Mouse (Mus musculus) adrenal gland (tissue): ENCODE results near the gene Mael.

Experiments used
- intact Hi-C: fragments of 180-260 bp; cut with DNase I; formaldehyde crosslinking; loops from one replicate; pipeline ENCODE4 v1.15.1; 2025

Mael gene

DNA sequence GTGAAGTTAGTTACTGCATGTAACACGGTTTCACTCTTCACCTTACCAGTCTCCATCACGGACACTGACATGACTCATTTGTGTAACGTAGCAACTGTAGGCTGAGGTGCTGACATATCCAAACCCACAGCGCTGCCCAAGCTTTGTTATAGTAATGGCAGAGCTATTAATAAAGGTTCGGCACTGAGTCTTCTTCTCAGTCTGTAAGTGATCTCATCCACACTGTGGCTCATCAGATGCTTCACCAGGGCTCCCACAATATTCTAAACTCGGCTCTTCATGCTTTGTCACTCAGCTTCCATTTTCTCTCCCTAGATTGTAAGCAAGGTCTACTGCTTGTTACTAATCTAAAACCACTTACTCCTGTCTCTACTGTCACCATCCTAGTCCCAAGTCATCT lies 29.2 kb downstream of the Mael start:
- intact Hi-C loops = no loop called here

DNA sequence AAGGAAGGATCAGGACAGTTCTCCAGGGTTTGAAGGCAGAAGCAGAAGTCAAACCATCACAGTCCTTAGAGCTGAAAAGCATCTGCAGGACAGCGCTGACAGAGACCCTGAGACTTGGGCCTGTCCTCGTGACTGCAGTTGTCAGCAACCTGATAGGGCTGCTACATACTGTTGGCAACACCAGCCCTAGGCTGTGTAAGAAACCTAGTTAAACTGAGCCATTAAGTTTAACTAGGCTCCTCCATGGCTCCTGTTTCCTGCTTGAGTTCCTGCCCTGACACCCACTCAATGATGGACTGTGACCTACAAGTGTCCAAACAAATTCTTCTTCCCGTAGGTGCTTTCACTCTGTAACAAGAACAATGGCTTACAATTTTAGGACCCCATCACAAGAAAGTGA lies 33.4 kb downstream of the Mael start:
- intact Hi-C loops = no loop called here

DNA sequence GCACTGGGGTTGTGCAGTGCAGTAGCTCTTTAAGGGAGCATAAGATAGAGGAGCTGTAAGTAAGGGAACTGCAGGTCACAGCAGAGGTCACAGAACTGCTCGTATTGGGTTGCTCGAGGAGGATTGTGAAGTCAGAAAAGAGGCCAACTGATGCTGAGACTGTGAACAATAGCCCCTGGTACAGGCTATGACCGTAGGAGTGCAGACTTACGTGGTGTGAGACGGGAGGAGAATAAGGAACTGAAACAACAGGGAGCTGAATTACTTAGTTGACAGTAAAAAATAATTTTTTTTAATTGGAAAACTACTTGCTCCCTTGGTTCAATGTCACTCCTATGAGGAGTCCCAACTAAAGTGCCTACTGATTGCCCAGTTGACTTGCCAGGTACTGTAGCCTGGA lies 34.4 kb downstream of the Mael start:
- intact Hi-C loops = no loop called here

DNA sequence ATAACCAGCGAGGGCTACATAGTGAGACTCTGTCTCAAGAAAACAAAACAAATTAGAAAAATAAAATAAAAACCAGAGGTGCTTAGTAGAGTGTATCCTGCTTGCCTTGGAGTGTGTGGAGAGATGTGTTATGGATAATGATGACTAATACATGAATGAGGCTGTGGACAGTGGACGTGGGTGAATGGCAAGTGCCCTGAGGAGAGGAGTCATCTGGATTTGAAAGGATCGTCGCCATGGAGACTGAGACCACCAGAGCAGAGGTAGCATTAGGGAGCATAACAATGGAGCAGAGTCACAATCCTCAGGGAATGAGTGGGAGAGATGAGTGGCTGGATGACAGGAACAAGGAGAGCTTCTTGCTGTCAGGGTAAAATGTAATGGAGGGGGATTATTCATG lies 48.7 kb downstream of the Mael start:
- intact Hi-C loops = no loop called here

DNA sequence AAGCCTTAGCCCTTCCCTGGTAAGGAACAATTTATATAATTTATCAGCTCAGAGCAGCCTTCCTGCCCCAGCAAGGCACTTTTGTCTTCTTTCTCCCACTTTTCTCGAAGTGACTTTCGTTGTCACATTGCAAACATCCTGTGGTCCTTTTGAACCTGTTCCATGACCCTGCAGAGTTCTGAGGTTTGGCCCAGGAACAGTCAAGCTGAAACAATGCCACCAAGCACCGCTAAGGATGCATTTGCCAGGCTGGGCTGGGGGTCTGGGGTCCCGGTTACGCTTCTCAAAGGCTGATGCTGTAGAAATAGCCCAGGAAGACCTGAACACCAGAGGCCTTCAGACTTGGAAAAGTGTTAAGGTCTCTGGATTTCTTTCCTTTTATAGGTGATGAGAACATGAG lies 53.2 kb downstream of the Mael start:
- intact Hi-C loops = no loop called here

DNA sequence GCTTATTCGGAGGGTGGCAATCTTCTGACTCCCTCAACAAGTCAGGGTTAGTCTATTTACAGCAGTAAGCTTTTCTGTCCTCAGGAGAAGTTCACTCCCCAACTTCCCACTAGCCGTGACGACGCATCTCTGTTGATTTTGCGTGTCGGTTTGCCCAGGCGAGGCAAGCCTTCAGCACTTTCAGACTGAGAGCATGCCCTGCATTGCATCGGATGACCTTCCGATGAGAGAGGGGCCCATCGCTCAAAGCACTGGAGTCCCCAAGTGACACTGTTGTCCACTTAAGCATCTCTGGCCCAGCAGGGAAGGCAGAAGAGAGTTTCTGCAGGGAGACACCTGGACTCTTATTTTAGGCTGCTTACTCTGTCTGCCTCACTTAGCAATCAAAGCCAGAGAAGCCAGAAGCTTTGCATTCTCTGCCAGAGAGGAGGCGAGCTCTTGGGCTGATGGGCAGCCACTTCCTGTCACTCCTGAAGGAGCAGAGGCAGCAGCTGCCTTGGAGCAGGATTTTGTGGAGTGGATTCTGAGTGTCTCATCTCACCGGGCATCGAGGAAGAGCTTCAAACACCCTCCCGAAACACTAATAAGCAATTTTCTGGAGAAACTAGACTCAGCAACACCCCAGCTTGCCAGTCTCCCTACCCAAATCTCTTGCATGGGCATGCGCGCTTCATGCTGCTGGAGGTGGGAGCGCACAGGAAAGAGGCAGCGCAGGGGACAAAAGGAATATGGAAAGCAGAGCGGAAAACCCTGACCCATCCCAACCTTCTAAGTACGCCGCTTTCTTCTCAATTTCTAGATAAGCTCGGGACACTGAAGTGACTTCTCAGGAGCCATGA lies 53.9 kb downstream of the Mael start:
- intact Hi-C loops = no loop called here

DNA sequence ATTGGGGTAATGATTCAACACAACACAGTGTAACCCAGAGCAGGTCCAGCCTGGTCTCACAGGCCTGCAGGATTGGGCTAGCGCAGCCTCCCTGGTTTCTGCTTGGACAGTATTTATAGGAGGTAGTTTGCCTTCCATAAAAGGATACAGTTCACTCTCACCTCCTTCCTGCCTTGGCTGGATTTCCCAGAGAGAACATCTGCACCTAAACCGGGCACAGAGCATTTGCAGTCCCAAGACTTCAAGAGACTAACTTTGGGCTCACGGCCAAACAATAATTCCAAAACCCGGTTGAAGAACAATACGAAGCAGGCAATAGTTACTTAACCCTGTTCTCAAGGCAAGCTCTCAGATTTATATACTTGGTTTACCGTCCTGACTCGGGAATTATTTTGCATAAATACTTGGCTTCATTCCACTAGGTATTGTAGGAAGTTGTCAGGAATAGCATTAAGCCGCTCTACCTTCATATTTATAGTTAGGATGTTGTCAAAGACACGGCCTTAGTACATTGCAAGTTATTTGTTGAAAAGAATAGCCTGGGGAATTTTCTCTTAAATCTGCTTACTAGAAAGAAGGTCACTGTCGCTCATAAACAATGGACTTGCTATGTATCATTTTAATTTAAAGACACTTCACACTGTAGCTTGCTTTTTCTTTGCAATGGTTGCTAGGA lies 55.5 kb downstream of the Mael start:
- intact Hi-C loops = no loop called here

DNA sequence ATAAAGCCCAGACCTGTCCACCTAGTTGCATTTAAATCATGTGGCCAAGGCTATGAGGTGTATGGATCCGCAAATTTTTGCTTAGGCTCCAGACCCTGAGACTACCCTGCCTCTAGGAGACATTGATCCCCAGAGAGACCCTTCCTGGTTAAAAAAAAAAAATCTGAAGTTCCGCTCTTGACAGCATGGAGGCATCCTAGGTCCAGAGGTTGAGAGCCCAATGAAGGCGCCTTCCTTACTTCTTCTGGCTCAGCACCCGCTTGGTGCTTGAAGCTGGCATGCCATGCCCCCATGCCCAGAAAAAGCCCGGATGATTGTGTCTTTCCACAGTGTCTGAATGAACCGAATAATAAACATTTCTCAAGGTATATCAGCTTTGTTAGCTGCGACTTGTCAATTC lies 57.0 kb downstream of the Mael start:
- intact Hi-C loops = no loop called here

DNA sequence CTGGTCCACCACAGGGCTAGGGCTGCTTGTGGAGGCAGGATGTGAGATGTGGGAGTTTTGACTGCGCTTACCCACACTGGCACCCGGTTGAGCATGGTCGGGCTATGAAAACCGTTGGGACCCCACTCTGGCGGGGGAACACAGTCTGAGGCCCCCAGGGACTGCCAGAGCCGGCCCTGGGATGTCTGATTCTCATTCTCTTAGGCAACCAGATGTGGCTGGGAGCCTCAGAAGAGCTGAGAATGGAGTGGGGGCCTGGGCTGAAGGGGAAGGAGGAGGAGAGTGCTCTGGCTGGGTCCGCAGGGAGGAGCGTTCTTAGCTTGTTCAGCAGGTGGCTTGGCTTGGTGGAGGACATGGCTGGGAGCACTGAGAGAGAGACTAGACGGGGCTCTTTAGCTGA lies 64.9 kb downstream of the Mael start:
- intact Hi-C loops = no loop called here

DNA sequence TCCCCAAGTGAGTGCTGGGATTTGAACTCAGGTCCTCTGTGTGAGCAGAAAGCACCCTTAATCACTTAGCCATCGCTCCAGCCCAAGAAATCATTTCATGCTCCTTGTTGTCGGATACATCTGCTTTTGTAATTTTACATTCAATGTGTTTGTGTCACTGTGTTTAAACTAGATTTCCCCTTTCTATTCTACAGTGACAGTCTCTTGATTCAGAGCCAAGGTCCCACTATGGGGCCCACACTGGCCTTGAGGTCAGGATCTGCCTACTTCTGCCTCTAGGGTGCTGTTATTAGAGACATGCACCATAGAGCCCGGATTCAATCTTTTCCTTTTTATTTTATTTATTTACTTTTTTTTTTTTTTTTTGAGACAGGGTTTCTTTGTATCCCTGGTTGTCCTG lies 65.6 kb downstream of the Mael start:
- intact Hi-C loops = no loop called here

DNA sequence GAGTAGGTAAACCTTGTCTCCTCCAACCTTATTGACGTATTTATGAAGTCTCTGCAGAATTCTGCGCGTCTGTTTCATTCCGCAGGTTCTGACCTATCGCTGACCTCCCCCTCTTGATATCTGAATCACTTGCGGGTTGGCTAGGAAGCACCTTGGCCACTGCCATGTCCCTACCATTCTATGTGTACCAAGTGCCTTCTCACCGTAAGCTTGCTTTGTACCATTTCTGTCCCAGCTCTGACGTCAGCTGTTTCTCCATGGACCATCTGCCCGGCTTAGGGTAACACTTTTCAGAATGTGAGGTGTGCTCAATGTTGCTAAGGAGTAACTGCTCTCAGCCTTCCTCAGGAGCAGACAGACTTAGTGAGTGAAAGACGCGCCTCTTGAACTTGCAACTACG lies 67.7 kb downstream of the Mael start:
- intact Hi-C loops = no loop called here

DNA sequence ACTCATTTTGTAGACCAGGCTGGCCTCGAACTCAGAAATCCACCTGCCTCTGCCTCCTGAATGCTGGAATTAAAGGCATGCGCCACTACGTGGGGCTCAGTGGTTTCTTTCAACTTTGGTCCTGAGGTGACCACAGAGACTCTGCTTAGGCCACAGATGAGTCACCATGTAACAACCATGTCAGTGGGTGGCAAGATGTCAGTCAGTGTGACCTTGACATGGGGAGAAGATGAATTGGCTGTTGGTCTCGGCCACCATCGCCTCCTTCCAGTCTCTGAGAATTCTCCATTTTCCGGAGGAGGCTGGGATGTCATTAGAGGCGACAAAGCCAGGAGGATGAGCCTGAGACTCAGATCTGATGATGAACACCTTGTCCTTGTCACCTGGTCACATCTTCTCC lies 68.8 kb downstream of the Mael start:
- intact Hi-C loops = no loop called here

DNA sequence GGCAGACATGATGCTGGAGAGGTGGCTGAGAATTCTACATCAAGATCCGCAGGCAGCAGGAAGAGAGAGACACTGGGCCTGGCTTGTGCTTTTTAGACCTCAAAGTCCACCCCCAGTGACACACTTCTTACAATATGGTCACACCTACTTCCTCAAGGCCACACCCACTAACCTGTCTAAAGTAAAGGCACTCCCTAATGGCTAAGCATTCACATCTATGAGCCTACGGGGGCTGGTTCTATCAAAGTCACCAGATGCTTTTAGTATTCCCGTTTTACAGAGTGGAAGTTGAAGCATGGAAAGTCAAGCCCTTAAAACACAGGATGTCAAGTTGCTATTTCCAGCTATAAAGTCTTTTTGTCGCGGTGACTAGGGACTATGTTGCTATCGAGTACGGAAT lies 70.5 kb downstream of the Mael start:
- intact Hi-C loops = no loop called here

DNA sequence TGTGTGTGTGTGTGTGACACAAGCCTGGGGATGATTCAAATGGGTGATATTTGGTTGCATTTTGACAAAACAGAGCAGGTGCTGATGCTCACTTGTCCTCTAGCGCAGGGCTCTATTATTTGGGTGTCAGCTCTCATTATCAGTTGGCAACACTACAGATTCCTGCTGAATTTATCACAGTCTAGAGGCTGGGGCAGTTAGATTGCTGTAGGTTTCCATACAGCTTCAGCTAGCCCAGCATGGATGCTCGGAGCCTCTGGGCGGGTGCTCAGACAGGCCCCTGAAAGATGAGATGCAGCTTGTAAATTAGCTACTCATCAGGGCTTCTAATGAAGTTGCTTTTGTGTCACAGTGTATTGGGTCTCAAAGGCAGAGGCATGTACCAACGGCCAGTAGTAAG lies 71.1 kb downstream of the Mael start:
- intact Hi-C loops = no loop called here

DNA sequence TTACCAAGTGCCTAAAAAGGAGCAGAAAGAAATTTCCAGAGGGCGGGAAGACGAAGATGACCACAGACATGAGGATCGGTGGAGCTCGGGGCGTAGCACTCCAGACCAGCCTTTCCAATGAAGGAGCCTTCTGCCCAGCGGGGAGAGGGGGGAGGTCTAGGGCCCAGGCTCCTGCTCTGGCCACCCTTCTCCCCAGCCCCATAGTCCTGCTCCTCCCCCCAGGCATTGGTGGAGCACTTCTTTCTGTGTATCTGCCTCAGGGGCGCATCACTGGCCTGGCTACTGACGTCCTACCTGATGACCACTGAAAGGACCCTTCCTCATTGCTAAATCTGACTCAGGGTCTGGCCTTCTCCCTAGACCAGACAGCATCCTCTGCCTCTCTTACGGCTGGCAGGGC lies 73.4 kb downstream of the Mael start:
- intact Hi-C loops = no loop called here

DNA sequence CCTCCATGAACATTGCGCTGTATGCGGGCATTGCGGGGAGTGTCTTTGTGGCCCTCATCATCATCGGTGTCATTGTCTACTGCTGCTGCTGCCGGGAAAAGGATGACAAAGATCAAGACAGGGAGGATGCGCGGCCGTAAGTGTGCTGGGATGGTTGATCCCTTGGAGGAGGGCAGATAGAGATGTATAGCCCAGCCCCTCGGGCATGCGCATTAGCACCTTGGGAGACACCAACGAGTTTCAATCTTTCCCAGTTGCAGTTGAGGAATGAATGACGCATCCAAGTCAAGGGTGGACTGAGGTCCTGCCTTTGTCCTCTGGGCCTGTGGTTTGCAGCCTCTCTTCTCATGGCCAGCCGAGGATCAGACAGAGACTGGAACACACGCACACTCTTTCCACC lies 74.0 kb downstream of the Mael start:
- intact Hi-C loops = no loop called here

DNA sequence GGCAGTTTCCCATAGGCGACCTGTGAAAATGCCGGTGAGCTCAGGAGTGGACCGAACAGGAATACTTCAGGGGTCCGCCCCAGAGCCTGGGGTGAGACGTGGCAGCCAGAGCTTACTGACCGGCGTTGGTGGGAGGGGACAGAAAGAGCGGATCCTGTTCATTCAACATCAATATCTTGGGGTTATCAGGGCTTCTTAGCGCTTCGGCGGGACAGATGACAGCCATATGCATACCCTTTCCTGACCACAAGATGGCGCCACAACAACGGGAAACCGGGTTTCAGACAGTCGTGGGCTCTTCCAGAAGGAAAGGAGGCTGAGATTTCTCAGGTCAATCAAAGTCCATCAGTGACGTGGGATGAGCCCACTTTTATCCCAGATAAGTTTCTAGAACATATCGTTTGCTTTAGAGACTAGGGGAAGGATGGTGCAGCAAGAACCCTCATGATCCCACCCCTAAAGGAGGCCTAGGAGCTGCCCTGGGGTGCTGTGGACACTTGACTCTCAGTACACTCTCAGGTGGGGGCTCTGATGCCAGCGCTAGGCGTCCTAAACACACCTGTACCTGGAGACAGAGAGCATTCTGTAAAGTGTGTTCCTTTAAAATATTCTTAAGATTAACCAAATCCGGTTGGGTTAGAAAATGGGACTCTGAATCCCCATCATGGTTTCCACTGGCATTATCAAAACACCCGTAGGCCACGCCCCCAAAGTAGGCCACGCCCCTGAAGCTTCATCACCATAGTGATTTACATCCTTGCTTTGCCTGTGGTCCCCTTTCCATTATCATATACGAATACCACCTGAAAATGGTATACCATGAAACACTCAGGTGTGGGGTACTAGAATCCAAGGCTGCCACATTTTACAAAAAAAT lies 77.7 kb downstream of the Mael start:
- intact Hi-C loops = loop anchor here (1.0 to 2.0 kb wide), 2 partner anchors 158 to 200 kb away; no protein-coding TSS in a partner anchor

DNA sequence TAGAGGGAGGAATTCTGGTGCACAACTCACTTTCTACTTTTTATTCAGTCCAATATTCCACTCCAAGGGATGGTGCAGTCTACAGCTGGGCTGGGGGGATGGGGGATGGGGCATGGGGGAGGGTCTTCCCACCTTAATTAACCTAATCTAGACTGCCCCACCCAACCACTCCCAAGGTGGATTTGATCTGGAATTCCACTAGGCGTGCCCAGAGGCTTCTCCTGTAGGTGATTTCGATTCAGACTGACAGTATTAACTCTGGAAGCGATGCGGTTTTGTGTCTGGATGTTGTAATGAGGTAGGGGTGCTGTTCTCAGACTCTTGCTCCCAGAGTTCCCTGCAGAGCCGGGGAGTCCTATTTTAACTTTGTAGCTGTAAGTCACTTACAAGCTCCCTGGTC lies 78.4 kb downstream of the Mael start:
- intact Hi-C loops = loop anchor here (1.0 to 2.0 kb wide), 2 partner anchors 159 to 201 kb away; no protein-coding TSS in a partner anchor

DNA sequence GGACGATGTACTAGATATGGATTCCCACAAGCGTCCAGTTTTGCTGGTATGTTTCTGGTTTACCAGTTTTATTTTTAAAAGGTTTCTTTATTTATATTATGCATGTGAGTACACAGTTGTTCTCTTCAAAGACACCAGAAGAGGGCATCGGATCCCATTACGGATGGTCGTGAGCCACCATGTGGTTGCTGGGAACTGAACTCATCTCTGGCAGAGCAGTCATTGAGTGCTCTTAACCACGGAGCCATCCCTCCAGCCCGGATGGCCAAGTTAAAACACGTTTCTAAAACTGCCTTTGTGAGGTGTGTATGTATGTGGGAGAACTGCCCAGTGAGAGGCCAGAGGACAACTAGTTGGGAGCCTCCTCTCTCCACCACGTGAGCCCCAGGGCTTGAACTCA lies 79.9 kb downstream of the Mael start:
- intact Hi-C loops = loop anchor here (2.0 kb wide), 1 partner anchor 304 kb away; no protein-coding TSS in a partner anchor

DNA sequence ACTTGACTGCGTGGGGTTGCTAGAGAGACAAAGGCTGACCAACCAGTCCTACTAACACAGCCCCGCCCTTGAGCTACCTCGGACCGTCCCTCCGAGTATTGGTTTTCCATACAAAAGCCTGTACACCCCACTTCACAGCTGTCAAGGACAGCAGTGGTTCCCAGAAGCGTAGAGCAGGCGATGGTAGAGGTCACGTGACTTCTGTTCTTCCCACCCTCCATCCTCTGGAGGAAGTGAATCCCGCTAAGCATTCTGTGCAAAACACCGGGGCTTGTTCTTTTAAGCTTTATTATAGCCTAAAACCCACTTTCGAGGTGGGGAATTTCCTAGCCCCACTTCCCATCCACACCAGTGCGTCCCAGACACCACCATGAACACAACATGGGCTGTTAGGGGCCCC lies 80.8 kb downstream of the Mael start:
- intact Hi-C loops = loop anchor here (2.0 kb wide), 1 partner anchor 303 kb away; no protein-coding TSS in a partner anchor

DNA sequence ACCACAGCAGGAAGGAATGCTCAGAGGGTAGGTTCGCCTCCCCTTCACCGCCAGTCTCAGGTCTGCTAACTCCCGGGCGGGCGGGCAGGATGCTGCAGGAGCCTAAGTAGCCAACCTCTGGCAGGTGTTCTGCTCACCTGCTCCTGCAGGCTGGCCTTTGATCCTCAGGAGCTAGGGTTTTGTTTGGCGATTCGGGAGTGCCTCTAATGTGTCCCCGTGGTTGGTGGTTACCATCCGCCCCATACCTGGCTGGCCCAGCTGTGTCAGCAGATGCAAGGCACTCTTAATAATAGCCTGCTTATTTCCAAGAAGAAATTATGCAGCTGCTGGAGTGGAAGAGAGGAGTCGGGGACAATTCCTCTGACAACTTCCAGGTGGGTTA lies 83.4 kb downstream of the Mael start:
- intact Hi-C loops = loop anchor here (2.0 kb wide), 1 partner anchor 374 kb away; no protein-coding TSS in a partner anchor
